Mouse (Mus musculus) layer of hippocampus, adult 9-10 months (tissue): ENCODE results near the gene Tmem171.

Experiments used
- DNase-seq: peaks from one replicate; pipeline ENCODE4 v3.0.0; 2022; ENCODE audit warnings: low spot score

The Tmem171 gene

DNA sequence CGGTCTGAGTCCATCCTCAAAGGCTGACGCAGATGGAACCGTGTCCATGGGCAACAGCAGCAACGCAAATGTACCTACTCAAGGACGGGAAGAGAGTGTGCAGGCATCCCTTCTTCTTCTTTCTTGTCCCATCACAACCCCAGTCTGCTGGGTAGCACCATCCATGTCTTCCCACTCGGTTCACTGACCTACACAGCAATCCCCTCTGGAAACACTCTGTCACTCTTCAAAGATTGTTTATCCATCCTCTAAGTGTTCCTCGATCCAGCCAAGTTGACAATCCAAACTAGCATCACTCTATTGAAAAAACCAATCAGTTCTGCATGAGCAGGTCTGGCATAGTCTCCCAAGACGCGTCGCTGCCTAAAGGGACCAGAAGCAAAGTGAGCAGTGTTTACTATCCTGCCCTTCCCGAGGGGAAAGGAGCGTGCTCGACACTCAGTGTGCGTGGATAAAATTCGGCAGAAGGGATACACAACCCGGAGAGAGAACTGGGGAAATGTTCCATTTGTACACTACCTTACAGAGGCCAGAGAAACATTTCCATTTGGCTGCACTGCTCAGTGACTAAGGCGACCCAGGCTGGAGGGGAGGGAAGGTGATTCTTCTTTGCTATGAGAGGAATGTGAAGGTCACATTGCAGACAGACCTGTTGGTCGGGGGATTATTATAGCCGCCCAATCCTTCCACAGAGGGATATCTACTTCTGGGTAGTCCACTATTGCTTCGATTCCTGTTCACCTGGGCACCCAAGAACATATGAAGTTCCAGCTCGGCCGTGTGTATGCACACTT lies 46.7 kb downstream of the Tmem171 start:
- DNase-seq, result no peak

GRCm38 (mm10) chr13:98638507-98639166 lies 56.0 kb downstream of the Tmem171 start:
- no peak for DNase-seq

- DNase-seq, result no peak
These were observed 57.5 kb downstream of the Tmem171 start, which contains the start of gene Tmem174 for GRCm38 (mm10) chr13:98637145-98637544. Tmem174 (minus strand) TSS chr13:98637410.

DNA sequence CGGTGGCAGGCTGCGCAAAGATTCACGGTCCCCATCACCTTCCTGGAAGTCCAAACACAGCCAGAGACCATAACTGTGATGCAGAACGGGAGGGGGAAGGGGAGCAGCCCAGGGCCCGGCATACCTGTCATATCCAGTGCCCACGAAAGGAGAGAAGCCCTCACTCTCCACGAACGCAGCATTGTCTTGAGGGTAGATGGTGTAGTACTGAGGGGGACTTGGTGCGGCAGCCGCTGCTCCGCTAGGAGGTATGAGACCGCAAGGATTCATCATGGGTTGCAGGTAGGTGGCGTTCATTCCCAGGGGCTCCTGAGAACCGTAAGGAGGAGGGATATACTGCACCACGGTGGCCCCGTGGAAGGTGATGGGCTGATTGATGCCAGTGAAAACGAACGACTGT lies 58.1 kb downstream of the Tmem171 start:
- no peak for DNase-seq
